Mouse (Mus musculus): ENCODE data around the gene Cacna2d4. TPM values are rescaled to one million over a fixed set of nuclear protein-coding genes. Genes with fewer than 3 reads are reported as not detected.
"Not testable (repeated sequence)": the region's sequence is repeated elsewhere in the genome, so short reads cannot be mapped to it uniquely, and the experiment has no call there.

Cacna2d4 gene
- 1.1 and 3.7 TPM in 2 replicates for total RNA-seq (2017)

GRCm38 (mm10) chr6:119236241-119236640 lies at the start of gene Cacna2d4:
Cacna2d4 (plus strand) TSS chr6:119236526.
- no peak for ATAC-seq (replicated peaks in 1 of 2; ENCODE audit: insufficient read depth in 1 of 2, low FRiP score in 2 of 2, low TSS enrichment in 1 of 2, low read depth in 1 of 2, poor library complexity in 2 of 2, severe bottlenecking in 2 of 2)

DNA sequence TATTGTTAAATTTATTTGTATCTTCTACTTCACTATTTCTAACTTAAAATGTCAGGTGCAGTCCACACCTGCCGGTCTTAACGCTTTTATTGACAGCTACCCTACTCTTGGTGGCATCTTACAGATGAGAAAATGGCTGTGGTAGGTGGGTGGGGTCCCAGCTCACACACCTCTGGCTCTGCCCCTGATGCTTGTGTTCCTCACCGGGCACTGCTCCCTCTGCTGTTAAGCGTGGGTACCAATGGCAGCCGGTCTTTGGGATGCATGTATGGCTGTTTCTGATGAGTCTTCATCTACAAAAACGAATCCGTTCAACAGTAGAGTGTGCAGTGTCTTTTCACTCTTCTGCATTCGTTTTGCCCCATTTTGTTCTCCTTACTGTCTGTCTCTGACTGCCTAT lies 49.7 kb upstream of the Cacna2d4 start:
- ATAC-seq (replicated peaks in 1 of 2; ENCODE audit: insufficient read depth in 1 of 2, low FRiP score in 2 of 2, low TSS enrichment in 1 of 2, low read depth in 1 of 2, poor library complexity in 2 of 2, severe bottlenecking in 2 of 2) = no peak

- no peak for ATAC-seq (replicated peaks in 1 of 2; ENCODE audit: insufficient read depth in 1 of 2, low FRiP score in 2 of 2, low TSS enrichment in 1 of 2, low read depth in 1 of 2, poor library complexity in 2 of 2, severe bottlenecking in 2 of 2)
These were observed 48.7 kb upstream of the Cacna2d4 start for GRCm38 (mm10) chr6:119187631-119188030.

- no peak for ATAC-seq (replicated peaks in 1 of 2; ENCODE audit: insufficient read depth in 1 of 2, low FRiP score in 2 of 2, low TSS enrichment in 1 of 2, low read depth in 1 of 2, poor library complexity in 2 of 2, severe bottlenecking in 2 of 2)
These were observed 44.8 kb upstream of the Cacna2d4 start for GRCm38 (mm10) chr6:119191478-119191877.

DNA sequence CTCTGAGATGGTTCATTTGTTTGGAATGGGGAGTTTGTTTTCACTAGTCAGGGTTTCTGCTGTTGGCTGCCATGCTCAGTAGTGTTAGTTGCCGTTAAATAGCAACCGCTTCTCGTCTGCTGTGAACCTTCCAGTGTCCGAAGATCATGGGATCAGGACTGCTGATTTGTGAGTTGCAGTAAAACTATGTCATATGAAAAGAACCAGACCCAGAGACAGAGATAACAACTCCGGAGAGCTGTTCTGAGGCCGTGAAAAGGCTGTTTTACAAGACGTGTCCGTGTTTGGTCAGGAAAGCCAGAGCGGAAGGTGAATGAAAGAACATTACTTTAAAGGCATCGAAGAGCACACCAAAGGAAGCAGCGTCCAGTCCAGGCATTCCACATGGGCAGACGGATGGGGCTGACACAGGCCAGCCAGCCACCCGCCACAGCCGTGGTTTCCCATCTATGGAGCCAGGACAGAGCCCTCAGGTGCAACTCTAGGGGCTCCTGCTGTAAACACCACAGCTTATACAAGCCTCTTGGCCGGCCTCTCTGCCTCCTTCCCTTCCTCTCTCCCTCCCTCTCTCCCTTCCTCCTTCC lies 42.7 kb upstream of the Cacna2d4 start:
- ATAC-seq (replicated peaks in 1 of 2; ENCODE audit: insufficient read depth in 1 of 2, low FRiP score in 2 of 2, low TSS enrichment in 1 of 2, low read depth in 1 of 2, poor library complexity in 2 of 2, severe bottlenecking in 2 of 2) = no peak

GRCm38 (mm10) chr6:119194161-119194560 lies 42.2 kb upstream of the Cacna2d4 start:
- no peak for ATAC-seq (replicated peaks in 1 of 2; ENCODE audit: insufficient read depth in 1 of 2, low FRiP score in 2 of 2, low TSS enrichment in 1 of 2, low read depth in 1 of 2, poor library complexity in 2 of 2, severe bottlenecking in 2 of 2)

DNA sequence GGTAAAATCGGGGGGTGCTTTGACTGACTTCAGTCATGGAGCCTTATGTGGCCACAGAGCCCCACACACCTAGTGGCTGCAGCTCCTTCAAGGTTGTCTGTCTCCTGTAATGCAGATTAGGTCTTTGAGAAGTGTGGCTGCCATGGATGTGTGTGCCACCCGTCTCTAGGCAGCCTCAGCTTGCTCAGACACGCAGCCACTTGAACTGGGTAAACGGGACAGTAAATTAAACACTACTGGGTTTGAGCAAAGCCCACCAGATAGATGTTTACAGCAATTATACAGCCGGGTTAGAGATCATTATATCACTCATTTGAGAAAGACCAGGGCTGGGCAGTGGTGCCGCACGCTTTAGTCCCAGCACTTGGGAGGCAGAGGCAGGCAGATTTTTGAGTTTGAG lies 41.7 kb upstream of the Cacna2d4 start:
- ATAC-seq (replicated peaks in 1 of 2; ENCODE audit: insufficient read depth in 1 of 2, low FRiP score in 2 of 2, low TSS enrichment in 1 of 2, low read depth in 1 of 2, poor library complexity in 2 of 2, severe bottlenecking in 2 of 2) = no peak

DNA sequence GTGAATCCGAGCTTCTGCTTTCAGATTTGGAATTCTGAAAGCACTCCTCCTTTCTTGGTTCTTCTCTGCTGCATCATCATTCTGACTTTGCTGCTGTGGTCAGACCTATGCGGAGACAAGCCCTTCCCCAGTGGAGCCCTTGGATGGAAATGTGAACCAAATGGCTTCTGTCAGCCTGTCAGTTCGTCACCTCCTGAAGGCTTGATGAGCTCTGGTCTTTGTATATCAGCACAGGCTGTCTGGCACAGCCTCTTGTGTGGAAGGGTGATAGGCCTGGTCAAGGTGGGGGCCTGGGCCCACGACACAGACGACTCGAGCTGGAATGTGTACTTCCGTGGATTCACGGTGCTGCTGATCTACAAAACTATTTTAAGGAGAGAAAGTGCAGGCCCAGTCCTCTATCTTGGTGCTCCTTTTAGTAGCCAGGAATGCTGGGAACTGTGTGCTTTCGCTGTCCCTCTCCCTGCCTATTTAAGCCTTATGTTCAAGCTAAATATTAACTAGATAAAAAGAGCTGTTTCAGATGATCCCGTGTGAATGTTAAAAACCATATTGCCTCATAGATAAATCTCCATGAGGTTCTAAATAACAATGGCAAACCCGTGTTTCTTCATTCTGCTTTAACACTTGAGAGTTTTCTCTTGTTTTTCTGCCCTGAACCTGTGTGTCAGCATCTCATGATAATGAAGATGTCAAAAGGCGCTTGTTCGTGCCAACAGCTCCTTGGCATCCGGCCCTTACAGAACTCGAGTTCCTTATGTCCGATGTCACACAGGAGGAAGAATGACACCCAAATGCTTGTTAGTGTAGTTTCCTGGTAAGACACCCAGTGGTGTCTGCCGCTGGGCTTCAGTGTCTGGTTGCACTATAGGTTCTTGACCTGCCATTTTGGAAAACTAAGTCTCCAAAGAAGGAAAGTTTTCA lies 39.7 kb upstream of the Cacna2d4 start, which contains the start of gene Cacna1c:
TSS of gene Cacna1c (minus strand) at position 37 of the 924 bp plus-strand sequence.
- ATAC-seq (replicated peaks in 1 of 2; ENCODE audit: insufficient read depth in 1 of 2, low FRiP score in 2 of 2, low TSS enrichment in 1 of 2, low read depth in 1 of 2, poor library complexity in 2 of 2, severe bottlenecking in 2 of 2) = no peak

GRCm38 (mm10) chr6:119198534-119199273 lies 37.6 kb upstream of the Cacna2d4 start:
- no peak for ATAC-seq (replicated peaks in 1 of 2; ENCODE audit: insufficient read depth in 1 of 2, low FRiP score in 2 of 2, low TSS enrichment in 1 of 2, low read depth in 1 of 2, poor library complexity in 2 of 2, severe bottlenecking in 2 of 2)

GRCm38 (mm10) chr6:119199274-119199879 lies 36.9 kb upstream of the Cacna2d4 start:
- no peak for ATAC-seq (replicated peaks in 1 of 2; ENCODE audit: insufficient read depth in 1 of 2, low FRiP score in 2 of 2, low TSS enrichment in 1 of 2, low read depth in 1 of 2, poor library complexity in 2 of 2, severe bottlenecking in 2 of 2)

GRCm38 (mm10) chr6:119200362-119200761 lies 36.0 kb upstream of the Cacna2d4 start:
- ATAC-seq (replicated peaks in 1 of 2; ENCODE audit: insufficient read depth in 1 of 2, low FRiP score in 2 of 2, low TSS enrichment in 1 of 2, low read depth in 1 of 2, poor library complexity in 2 of 2, severe bottlenecking in 2 of 2) = no peak

DNA sequence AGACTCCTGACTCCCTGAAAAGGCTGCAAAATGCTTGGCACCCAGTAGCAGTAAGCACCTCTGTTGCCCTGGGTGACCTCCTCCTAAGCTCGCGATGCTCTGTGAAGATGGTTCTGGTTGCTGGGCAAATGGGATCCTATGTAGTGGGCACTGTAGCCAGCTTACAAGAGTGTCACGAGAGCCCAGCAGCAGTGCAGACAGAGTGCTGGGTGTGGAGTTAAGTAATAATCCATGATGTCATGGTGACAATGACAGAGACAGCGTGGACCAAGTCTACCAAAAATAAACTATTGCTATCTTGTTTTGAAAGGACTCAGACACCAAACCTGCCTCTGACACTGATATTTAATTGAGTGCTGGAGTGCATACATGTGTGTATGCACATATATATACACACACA lies 34.8 kb upstream of the Cacna2d4 start:
- no peak for ATAC-seq (replicated peaks in 1 of 2; ENCODE audit: insufficient read depth in 1 of 2, low FRiP score in 2 of 2, low TSS enrichment in 1 of 2, low read depth in 1 of 2, poor library complexity in 2 of 2, severe bottlenecking in 2 of 2)

GRCm38 (mm10) chr6:119204286-119204685 lies 32.0 kb upstream of the Cacna2d4 start:
- no peak for ATAC-seq (replicated peaks in 1 of 2; ENCODE audit: insufficient read depth in 1 of 2, low FRiP score in 2 of 2, low TSS enrichment in 1 of 2, low read depth in 1 of 2, poor library complexity in 2 of 2, severe bottlenecking in 2 of 2)

DNA sequence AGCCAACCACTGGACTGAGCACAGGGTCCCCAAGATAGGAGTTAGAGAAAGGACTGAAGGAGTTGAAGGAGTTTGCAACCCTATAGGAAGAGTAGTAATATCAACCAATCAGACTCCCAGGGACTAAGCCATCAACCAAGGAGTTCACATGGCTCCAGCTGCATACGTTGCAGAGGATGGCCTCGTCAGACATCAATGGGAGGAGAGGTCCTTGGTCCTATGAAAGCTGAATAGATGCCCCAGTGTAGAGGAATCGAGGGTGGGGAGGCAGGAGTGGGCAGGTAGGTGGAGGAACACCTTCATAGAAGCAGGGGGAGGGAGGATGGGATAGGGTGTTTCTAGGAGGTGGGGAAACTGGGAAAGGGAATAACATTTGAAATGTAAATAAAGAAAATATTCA lies 31.4 kb upstream of the Cacna2d4 start:
- ATAC-seq (replicated peaks in 1 of 2; ENCODE audit: insufficient read depth in 1 of 2, low FRiP score in 2 of 2, low TSS enrichment in 1 of 2, low read depth in 1 of 2, poor library complexity in 2 of 2, severe bottlenecking in 2 of 2) = no peak

DNA sequence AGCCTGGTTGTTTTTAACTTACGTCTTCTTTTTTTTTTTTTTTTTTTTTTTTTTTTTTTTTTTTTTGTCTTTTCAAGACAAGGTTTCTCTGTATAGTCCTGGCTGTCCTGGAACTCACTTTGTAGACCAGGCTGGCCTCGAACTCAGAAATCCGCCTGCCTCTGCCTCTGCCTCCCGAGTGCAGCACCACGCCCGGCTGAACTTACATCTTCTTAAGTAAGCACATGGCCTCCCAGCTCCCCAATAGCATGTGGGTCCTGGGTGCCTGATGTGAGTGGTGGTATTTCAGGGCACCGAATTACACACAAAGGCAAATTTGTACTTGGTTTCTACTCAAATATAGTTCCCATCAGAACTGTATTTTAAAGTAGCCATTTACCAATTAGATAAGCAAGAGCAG lies 30.3 kb upstream of the Cacna2d4 start:
- not testable (repeated sequence) for ATAC-seq (replicated peaks in 1 of 2; ENCODE audit: insufficient read depth in 1 of 2, low FRiP score in 2 of 2, low TSS enrichment in 1 of 2, low read depth in 1 of 2, poor library complexity in 2 of 2, severe bottlenecking in 2 of 2)

GRCm38 (mm10) chr6:119213375-119213774 lies 23.0 kb upstream of the Cacna2d4 start:
- no peak for ATAC-seq (replicated peaks in 1 of 2; ENCODE audit: insufficient read depth in 1 of 2, low FRiP score in 2 of 2, low TSS enrichment in 1 of 2, low read depth in 1 of 2, poor library complexity in 2 of 2, severe bottlenecking in 2 of 2)

- no peak for ATAC-seq (replicated peaks in 1 of 2; ENCODE audit: insufficient read depth in 1 of 2, low FRiP score in 2 of 2, low TSS enrichment in 1 of 2, low read depth in 1 of 2, poor library complexity in 2 of 2, severe bottlenecking in 2 of 2)
These were observed 22.1 kb upstream of the Cacna2d4 start for GRCm38 (mm10) chr6:119214190-119214589.

All from hematopoietic stem cell, adult 5-6 weeks (primary cell).